Mouse (Mus musculus) spleen, postnatal 14 days (tissue): ENCODE measurements around the gene Nfat5.
A peak's percentile ranks its signal among the peaks of the same experiment; 100 is the strongest.

Experiments used
- DNase-seq, 2 experiments: peaks; one replicate each; pipeline ENCODE4 v3.0.0; 2021 to 2022; ENCODE audit warnings: low spot score in 2 of 2

Gene Nfat5

DNA sequence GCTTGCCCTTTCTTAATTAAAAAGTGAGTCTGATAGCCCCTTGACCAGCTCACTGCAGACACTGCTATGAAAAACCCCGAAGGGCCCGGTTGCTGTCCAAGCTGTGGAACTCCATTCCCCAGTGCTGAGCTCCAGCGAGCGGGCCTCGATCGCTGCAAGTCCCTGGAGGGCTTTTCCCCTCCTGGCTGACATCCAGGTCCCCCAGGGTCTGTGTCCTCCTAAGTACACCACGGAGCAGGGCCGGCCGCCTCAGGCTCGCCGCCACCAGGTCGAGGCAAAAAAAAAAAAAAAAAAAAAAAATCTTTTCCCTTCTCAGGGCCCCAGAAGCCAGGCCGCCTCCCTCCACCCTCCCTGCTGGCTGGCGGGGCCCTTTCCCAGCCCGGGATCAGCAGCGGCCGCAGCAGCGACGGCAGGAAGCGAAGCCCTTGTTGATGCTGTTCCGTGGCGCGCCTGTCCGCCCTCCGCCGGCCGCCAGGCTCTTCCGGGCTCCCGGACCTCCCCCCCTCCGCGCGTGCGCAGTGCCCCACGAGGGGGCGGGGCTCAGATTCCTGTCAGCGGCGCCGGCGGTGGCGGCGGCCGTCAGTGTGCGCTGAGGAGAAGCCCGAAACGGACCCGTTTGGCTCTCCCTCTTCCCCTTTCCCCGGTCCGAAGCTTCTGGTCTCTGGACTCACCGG lies at the start of gene Nfat5:
Gene Nfat5 (plus strand): TSS at position 543 of the 674 bp plus-strand sequence.
- peak; percentile 97 to 98 for DNase-seq

DNA sequence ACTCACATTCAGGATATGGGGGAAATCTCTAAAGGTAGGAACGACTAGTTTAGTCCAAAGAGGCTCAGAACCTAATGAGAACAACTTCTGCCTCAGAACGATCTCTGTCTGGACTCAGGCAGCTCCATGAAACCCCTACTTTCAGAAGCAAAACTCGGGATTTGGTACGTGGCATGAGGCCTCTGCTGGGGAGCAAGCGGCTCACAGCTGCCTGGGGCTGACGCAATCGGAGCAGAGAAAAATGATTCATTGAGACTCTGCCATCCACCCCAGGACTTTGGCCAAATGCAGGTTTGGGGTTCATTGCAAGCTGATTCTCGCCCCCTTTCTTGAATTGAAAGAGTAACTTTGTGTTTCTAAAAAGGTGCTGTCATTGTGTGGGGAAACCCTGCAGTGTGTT lies 49.1 kb upstream of the Nfat5 start:
- DNase-seq = no peak

DNA sequence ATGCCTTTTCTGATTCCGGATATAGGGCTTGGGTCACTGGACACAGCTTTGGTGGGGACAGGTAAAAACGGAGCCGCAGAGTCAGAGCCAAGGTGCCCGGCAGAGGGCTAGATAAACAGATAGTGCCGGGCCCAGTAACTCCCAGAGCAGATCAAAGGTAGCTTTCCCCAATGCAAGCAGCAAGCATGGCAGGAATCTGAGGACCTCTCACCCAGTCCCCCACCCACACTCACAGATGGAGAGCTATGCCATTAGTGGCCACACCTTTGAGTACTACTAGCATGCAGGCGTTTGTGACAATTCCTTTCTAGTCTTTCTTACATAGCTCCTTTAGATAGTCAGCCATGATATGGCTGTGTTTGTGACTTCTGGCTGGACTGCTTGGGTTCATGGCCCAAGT lies 44.8 kb upstream of the Nfat5 start:
- no peak for DNase-seq

DNA sequence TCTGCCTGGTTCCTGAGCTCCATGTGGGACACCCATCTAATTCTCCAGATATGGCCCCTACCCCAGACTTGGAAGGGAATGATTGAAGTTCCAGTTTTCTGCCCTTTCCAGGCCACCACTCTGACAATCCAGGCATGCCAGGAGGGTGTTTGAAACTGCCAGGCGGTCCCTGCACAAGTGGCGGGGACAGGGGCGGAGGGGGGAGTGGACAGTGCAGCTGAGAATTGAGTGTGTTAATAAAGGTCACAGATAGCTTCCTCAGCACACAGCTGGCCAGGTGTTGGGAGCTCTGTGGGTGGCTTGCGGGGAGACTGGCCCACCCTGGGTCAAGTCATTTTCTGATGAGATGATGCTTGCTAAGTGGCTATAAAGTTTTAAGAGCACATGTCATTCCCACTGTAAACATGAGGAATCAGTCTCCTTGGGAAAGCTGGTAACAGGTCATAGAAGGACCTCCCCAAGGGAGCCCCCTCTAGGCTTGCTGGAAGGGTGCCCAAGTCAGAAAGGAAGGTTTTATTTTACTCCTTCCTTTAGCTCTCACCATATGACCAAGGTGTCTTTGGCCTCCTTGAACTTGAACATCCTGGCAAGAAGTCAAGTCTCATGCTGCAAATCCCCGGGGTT lies 41.7 kb upstream of the Nfat5 start:
- no peak for DNase-seq

DNA sequence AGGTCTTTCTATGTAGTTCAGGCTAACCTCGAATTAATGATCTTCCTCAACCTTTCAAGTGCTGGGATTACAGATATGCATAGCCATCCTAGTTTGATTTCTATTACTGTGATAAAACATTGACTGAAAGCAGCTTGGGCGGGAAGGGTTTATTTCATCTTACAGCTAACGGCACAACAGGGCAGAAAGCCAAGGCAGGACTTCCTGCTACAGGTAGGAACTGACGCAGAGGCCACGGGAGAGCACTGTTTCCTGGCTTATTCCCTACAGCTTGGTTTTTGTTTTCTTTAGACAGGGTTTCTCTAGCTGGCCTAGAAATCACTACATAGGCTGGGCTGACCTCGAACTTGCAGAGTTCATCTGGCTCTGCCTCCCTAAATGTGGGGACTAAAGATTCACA lies 40.1 kb upstream of the Nfat5 start:
- no peak for DNase-seq

DNA sequence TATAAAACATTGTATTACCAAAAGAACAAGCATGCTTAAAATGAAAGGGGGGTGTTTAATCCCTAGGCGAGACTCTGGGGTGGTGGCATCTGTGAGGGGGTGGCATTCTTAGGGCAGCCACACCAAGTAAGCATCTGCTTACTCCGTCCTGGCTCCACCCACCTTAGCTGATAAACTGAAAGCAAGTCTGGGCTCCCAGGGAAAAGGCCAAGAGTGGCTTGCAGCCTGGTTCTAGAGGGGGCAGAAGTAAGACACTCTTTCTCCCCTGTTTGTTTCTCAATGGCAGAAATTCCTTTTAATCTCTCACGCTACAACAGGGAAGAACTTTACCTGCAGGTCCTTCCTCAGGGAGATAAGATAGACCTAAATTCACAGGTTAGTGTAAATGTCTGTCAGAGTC lies 38.9 kb upstream of the Nfat5 start:
- no peak for DNase-seq

DNA sequence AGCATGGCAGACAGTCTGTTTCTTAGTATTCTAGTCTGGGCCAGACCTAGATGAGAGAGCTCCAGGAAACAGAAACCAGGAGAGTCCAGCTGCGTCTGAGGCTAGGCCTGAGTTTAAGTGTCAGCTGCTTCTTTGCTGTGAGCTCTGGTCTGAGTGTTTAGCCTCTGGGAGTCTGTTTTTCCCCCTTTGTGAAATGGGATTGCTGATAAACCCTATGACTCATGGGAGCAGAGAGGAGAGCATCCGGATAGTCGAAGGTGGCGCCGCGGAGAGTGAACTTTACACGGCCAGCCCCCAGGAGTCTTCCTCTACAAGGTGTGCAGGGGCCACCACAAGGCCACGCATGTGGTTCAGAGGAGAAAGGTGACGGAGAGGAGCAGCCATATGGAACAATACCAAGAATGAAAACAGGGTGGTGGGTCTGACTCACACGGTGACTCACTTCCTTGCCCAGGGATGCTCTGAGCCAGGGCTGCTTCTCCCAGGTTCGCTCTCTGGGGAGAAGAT lies 38.3 kb upstream of the Nfat5 start:
- no peak for DNase-seq

DNA sequence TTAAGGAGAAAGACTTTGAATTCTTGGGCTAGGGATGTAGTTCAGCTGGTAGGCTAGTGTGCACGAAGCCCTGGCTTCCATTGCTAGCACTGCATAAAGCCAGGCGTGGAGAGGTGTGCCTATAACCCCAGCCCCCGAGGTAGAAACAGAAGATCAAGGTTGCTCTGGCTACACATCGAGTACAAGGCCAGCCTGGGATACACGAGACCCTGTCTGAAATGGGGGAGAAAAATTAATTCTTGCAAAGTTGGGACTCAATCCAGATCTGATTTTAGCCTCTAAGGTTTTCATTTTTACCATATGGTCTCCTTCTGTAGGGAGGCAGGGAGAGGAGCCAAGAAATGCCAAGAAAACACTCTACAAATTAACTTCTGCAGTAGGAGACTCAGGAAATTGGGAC lies 36.0 kb upstream of the Nfat5 start:
- DNase-seq = no peak

DNA sequence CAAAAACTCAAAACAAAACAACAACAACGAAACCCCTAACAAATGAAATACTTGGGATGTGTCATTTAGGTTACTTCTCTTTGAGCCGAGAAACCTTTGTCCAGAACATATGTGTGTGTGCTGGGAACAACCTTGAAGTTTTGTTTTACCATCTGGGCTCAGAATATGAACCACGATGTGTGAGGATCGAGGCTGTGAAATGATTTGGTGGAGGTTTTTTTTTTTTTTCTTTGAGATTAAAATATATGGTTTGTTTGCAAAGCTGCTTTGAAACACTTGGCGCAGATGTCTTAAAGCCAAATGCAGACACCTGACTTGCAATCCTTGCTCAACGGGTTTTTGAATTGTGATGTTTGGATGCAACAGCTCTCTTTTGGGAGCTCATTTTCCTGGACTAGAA lies 33.1 kb upstream of the Nfat5 start:
- DNase-seq = no peak

DNA sequence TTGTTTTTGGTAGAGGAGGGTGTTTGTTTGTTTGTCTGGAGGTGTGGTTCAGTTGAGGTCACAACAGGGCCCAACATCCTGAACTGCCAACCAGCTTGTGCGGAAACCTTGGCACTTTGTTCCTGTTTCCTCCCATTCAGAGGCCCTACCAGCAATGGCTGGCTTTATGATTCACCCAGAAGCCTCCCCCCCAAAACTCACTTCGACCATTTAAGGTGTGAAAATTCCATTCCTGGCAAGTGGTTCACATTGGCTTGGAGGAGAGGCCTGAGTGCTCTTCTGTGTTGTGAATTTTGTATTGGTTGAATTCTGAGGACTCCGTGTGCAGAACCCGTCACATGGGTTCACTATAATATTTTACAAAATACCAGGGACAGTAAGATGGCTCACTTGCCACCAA lies 32.1 kb upstream of the Nfat5 start:
- DNase-seq = no peak

DNA sequence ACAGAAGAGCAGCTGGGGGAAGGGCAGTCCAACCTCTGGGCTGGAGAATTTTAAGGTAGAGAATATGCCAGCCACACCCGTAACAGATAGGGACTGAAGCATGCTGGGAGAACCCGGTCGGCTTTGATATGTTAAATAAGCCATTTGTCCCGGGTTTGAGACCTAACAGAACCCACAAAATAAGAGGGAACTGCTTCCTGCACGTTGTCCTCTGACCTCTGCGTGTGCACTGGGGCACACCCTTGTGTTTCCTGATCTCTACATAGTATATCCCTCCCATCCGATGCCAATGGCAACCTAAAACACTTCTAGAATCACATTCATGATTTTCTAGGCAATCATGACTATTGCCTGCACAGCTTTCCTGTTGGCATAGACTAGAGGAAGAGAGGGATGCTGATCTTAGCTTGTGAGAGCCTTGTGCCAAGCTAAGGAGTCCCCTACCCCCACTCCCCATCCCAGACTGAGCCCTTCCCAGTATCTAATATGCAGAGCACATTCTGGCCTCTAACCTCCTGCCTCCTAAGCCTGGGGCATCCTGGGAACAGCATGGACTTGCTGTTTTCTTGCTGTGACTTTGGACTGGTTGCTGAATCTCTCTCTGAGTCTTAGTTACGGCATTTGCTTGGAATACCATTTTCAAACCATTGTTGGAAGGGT lies 31.1 kb upstream of the Nfat5 start:
- DNase-seq = no peak

DNA sequence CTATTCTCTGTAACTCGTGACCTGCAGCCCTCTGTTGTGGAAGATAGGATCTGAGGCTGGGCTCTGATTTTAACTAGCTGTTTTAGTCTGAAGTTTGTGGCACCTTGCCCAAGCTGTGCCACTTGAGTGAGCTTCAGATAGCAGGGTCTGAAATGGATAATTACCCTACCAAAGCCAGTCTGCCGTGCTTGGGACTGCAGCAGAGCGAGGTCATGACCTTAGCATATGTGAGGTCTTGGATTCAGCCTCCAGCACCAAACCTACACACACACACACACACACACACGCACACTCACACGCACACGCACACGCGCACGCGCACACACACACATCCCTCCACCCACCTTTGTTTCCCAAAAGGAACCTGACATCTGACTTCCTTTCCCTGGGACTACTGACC lies 27.5 kb upstream of the Nfat5 start:
- no peak for DNase-seq

DNA sequence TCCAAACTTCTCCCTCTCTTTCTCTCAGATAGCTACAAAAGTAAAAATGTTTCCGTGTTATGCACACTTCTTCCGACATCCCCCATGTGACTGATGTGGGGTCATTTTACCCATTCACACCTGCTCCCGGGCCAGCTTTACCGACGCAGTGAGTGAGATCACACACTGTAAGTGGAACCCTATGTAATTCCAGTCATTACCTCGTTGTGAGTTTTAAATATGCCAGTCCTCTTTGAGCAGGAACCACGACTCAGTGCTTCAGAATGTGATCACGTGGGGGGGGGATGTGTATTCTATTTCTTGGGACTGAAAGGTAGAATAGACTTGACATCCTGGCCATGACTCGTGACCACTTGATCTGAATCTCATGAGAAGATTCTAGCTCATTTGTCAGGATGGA lies 24.8 kb upstream of the Nfat5 start:
- DNase-seq = no peak

DNA sequence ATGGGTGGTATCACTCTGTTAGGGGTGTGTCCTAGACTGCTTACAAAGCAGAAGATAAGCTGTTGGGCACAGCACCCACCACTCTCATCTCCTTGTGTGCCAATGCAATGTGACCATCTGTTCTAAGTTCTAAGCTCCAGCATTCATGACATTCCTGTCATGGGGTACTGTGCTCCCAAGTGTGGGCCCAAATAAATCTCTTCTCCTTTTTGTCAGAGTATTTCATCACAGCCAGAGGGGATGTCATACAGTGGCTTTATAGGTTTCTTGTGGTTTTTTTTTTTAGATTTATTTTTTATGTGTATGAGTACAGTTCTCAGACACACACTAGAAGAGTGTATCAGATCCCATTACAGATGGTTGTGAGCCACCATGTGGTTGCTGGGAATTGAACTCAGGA lies 24.1 kb upstream of the Nfat5 start:
- DNase-seq = no peak

DNA sequence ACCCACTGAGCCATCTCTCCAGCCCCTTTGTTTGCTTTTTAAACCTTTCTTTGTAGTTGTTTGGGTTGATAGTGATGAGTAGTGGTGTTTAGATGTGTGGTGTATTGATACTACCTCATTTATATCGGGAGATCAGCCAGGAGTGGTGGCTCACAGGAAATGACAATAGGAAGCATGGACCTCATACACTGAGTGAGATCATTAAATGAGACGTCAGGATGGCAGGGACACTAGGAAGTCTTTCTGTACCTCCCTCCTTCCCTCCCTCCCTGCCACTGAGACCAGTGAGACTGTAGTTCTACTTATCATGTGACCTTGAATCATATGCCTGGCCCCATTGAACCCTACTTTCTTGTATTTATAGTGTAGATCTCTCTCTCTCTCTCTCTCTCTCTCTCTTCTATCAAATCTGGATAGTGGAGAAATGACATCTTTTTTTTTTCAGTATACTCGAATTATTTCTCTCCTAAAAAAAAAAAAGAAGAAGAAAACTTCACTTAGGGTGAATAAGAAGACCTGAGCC lies 23.6 kb upstream of the Nfat5 start:
- no peak for DNase-seq

DNA sequence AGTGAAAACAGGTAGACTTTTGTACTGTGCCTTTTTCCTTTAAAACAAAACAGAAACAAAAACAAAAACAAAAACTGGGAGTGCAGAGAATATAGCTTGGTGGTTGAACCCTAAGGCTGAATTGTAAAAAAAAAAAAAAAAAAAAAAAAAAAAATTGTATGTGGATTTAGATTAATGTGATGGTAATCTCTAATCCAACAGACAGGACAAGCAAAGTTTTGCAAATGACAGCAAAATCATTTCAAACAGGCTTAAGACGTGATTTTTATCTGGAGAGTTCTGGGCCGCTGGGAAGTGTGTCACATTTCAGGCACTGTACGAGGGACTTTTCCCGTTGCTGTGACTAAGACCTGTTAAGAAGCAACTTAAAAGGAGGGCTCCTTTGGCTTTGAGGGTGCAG lies 23.0 kb upstream of the Nfat5 start:
- DNase-seq = no peak

DNA sequence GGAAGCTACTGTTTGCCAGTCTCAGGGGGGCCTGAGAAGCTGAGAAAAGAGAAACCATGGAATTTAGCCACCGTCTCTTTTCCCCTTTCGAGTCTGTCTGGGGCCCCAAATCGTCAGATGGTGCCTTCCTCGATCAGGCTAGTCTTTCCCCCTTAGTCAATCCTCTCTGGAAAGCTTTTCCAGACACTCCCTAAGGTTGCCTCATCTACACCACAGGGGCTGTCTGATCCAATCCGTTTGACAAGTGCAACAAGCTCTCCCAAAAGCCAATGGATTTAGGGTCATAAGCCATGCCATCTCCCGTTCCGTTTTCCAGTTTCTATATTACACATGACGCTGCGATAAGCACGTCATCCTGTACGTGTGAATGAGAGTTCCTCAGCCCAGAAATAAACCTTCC lies 22.5 kb upstream of the Nfat5 start:
- DNase-seq = no peak

DNA sequence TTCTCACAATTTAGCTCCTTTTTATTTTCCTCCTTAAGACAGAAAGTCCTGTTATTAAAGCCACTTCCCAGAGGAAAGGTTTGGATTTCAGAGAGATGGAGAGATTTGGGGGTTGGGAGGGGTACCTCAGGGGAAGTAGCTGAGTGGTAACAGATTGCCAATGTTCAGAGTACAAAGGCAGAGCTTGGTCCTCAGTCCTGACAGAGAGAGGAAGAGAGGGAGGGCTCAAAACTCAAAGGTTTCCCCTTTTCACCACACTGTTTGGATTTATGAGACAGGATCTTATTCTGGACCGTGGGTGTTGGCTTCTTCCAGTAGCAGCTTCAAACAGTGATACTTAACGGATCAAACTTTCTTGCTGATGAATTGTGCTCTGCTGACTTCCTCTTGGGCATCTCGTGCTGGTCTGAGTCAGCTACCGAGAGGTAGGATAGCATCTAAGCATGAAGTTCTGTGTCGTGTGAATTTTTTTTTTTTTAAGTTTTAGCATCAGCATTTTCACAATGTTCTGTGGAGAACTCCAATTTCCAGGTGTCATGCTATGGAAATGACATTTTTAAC lies 15.9 kb upstream of the Nfat5 start:
- DNase-seq = no peak

DNA sequence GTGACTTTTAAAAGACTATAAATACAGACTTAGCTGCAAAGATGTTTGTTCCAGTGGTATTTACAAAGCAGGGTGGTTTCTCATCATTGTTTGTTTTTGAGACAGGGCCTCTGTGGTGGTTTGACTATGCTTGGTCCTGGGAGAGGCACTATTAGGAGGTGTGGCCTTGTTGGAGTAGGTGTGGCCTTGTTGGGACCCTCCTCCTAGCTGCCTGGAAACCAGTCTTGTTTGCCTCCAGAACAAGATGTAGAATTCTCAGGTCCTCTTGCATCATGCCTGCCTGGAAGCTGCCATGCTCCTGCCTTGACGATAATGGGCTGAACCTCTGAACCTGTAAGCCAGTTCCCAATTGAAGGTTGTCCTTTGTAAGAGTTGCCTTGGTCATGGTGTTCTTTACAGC lies 14.7 kb upstream of the Nfat5 start:
- no peak for DNase-seq

DNA sequence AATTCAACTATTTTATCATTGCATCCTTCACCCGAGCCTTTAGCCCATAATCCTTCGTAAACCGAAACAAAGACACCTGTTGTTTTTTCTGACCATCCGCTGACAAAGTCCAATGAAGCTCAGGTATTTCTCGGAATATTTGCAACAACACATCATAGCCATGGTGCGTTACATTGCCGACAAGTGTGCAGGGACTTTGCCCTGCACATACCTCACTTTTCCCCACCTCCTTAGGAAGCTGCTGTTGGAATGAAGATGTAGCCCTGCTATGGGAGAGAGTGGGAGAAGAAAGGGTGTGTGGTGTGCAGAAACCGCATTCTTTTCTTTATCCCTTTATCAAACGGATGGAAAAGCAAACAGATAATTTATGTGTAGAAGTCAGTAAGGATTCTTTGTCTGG lies 6.6 kb upstream of the Nfat5 start:
- DNase-seq = no peak

DNA sequence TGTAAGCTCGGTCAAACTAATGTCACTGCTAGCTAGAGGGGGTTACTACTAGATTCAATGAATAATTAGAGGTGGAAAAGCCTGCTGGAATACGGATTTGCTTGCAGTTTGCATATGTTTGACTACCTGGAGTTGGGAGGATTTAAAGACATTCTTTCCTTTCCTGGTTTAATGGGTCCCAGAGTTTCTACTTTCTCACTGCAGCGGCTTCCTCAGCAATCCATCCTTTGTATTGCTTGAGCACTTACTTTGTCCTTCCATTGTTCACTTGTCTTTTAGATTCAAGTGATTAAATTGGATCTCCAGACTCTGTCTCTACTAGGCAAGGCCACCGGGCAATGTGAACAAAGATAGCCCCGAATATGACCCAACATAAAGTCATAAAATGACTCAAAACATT lies 5.7 kb upstream of the Nfat5 start:
- no peak for DNase-seq

DNA sequence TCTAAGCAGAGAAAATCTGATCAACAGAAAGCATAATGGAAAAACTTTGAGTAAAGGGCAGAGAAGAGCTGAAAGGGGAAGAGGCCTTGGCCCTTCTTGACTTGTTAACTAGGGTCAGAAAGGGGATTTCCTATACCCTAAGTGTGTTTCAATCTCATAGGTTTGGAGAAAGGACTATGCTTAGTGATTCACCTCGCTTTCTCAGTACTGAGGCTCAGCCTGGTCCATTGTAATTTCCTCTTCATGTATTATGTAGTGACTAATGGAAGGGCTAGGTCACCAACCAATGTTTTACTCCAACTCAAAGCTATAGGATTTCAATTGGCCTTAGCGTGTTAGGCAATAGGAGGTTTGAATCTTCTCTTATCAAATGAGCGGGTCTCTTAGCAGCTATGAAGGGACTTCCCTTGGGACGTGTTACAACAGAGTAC lies 2.1 kb upstream of the Nfat5 start:
- no peak for DNase-seq
